Mouse (Mus musculus) stomach, postnatal 0 days (tissue): ENCODE measurements around the gene Papss2. TPM values are rescaled to one million over a fixed set of nuclear protein-coding genes. Genes with fewer than 3 reads are reported as not detected.

Experiments
- ATAC-seq: fragments of 200-750 bp; cut with Nextera tagmentation; 2 replicates; pipeline ENCODE4 v1.8.0; 2017; ENCODE audit not compliant: low FRiP score, low TSS enrichment
- DNase-seq: peaks from one replicate; pipeline ENCODE4 v3.0.0-alpha.2; 2016; ENCODE audit warnings: low spot score
- H3K27ac ChIP-seq: fragments of 300-500 bp; sonication (generic); replicated peaks from 2 replicates; pipeline ENCODE4 v1.5.1; 2014; ENCODE audit warnings: mild to moderate bottlenecking, control low read depth
- H3K27me3 ChIP-seq: fragments of 300-500 bp; sonication (generic); 2 replicates; pipeline ENCODE4 v1.6.1; 2014; ENCODE audit warnings: low read length; ENCODE audit not compliant: control insufficient read depth, insufficient read depth
- H3K36me3 ChIP-seq: fragments of 300-500 bp; sonication (generic); 2 replicates; pipeline ENCODE4 v1.6.1; 2014; ENCODE audit warnings: low read length, mixed read lengths; ENCODE audit not compliant: control insufficient read depth, insufficient read depth
- H3K4me1 ChIP-seq: fragments of 300-500 bp; sonication (generic); replicated peaks from 2 replicates; pipeline ENCODE4 v1.6.1; 2014; ENCODE audit warnings: antibody characterized with exemption; ENCODE audit not compliant: control insufficient read depth, insufficient read depth
- H3K4me2 ChIP-seq: fragments of 300-500 bp; sonication (generic); replicated peaks from 2 replicates; pipeline ENCODE4 v1.6.1; 2014; ENCODE audit warnings: low read depth, mild to moderate bottlenecking, control low read depth, moderate library complexity
- H3K4me3 ChIP-seq: fragments of 300-500 bp; sonication (generic); 2 replicates; pipeline ENCODE4 v1.5.1; 2014; ENCODE audit warnings: low read depth, low read length, control low read depth
- H3K9ac ChIP-seq: fragments of 300-500 bp; sonication (generic); 2 replicates; pipeline ENCODE4 v1.6.1; 2014; ENCODE audit warnings: mild to moderate bottlenecking, low read length, control low read depth, mixed read lengths
- H3K9me3 ChIP-seq: fragments of 300-500 bp; sonication (generic); 2 replicates; pipeline ENCODE4 v1.6.1; 2016; ENCODE audit warnings: low read length; ENCODE audit not compliant: control insufficient read depth
- CTCF ChIP-seq: IDR thresholded peaks from 2 replicates; pipeline ENCODE4 v1.5.1; 2016; ENCODE audit warnings: antibody characterized with exemption, low read depth, mild to moderate bottlenecking, moderate library complexity
- EP300 ChIP-seq: optimal IDR thresholded peaks from 2 replicates; pipeline ENCODE3; 2016; ENCODE audit warnings: antibody characterized with exemption
- WGBS: fragments of 180-500 bp; shearing (Covaris S2); extraction: QIAGEN DNeasy Blood & Tissue Kit; methylation state at CpG from one replicate; pipeline ENCODE4 v1.1.7; 2014; 5-methylcytosine and 5-hydroxymethylcytosine counted together
- polyA plus RNA-seq: library from polyadenylated mRNA; unstranded; fragments of >200 nt; fragmentation: Nextera tagmentation; extraction: Ambion mirVana; gene quantifications from 2 replicates; pipeline ENCODE4 v1.2.1, GENCODE M21; 2015

The Papss2 gene
- polyA plus RNA-seq, 1 experiment from 2014 or later, result 20.8 TPM

- Histone ChIP-seq H3K9me3 (no peaks in the 10 kb centered on the region), H3K4me3 (no peak overlapping the region), H3K27ac (no peak overlapping the region), H3K36me3 (no peaks in the 10 kb centered on the region), H3K9ac (no peak overlapping the region), H3K4me2 (no peak overlapping the region), H3K4me1 (no peaks in the 10 kb centered on the region), H3K27me3 (no peaks in the 10 kb centered on the region)
- 51% methylated on average over 13 of the region's 13 CpGs for WGBS
- no peak for TF ChIP-seq CTCF
- DNase-seq (no peak), ATAC-seq (no peak)
Measured at GRCm38 (mm10) chr19:32638276-32638903, 42.8 kb downstream of the Papss2 start.

GRCm38 (mm10) chr19:32641535-32641934 is 45.9 kb downstream of the Papss2 start:
- 91% methylated on average over 7 of the region's 7 CpGs for WGBS
- no peaks in the 10 kb centered on the region for H3K36me3 ChIP-seq
- H3K4me1 ChIP-seq, result no peaks in the 10 kb centered on the region
- no peak overlapping the region for H3K9ac ChIP-seq
- no peak overlapping the region for H3K27ac ChIP-seq
- DNase-seq (no peak), ATAC-seq (no peak)
- TF ChIP-seq CTCF (no peak), EP300 (no peak)
- no peak overlapping the region for H3K4me2 ChIP-seq
- H3K27me3 ChIP-seq, result no peaks in the 10 kb centered on the region
- H3K9me3 ChIP-seq, result no peaks in the 10 kb centered on the region
- H3K4me3 ChIP-seq, result no peak overlapping the region

DNA sequence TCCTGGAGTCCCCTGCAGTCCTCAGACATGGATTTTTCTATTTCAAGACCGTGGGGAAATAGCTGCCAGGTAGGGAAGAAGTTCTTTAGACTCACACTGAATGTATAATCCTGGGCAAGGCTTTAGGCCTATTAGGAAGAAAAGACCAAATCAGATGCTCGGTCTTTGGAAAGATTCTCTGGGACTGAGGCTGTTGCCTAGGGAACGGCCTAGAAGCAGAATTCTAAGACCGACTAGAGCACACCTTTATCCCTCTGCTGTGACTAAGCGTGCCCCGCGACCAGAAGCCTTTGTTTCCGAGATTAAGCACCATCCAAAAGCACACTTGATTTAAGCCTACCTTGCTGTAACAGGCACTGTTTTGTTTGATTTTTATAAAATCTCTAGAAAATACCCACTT is 46.4 kb downstream of the Papss2 start:
- H3K9ac ChIP-seq, result no peak overlapping the region
- H3K4me1 ChIP-seq, result no peaks in the 10 kb centered on the region
- H3K27ac ChIP-seq, result no peak overlapping the region
- ATAC-seq (no peak), DNase-seq (no peak)
- H3K9me3 ChIP-seq, result no peaks in the 10 kb centered on the region
- no peak overlapping the region for H3K4me2 ChIP-seq
- TF ChIP-seq EP300 (no peak), CTCF (no peak)
- 78% methylated on average over 8 of the region's 8 CpGs for WGBS
- no peak overlapping the region for H3K4me3 ChIP-seq
- H3K27me3 ChIP-seq, result no peaks in the 10 kb centered on the region
- H3K36me3 ChIP-seq, result no peaks in the 10 kb centered on the region

GRCm38 (mm10) chr19:32643642-32644041 is 48.1 kb downstream of the Papss2 start:
- no peaks in the 10 kb centered on the region for H3K36me3 ChIP-seq
- H3K9me3 ChIP-seq, result no peaks in the 10 kb centered on the region
- no peak overlapping the region for H3K27ac ChIP-seq
- no peak overlapping the region for H3K4me3 ChIP-seq
- no peaks in the 10 kb centered on the region for H3K27me3 ChIP-seq
- TF ChIP-seq EP300 (no peak), CTCF (no peak)
- ATAC-seq (no peak), DNase-seq (no peak)
- H3K4me2 ChIP-seq, result no peak overlapping the region
- H3K9ac ChIP-seq, result no peak overlapping the region
- H3K4me1 ChIP-seq, result no peaks in the 10 kb centered on the region
- WGBS, result 92% methylated on average over 3 of the region's 3 CpGs

GRCm38 (mm10) chr19:32645939-32646338 is 50.3 kb downstream of the Papss2 start:
- no peak overlapping the region for H3K9ac ChIP-seq
- no peaks in the 10 kb centered on the region for H3K27me3 ChIP-seq
- H3K27ac ChIP-seq, result no peak overlapping the region
- no peak overlapping the region for H3K4me2 ChIP-seq
- no peaks in the 10 kb centered on the region for H3K36me3 ChIP-seq
- TF ChIP-seq EP300 (no peak), CTCF (no peak)
- H3K4me3 ChIP-seq, result no peak overlapping the region
- ATAC-seq, result no peak
- no peaks in the 10 kb centered on the region for H3K9me3 ChIP-seq
- WGBS, result 74% methylated on average over 7 of the region's 7 CpGs
- H3K4me1 ChIP-seq, result no peaks in the 10 kb centered on the region
- DNase-seq, result no peak

DNA sequence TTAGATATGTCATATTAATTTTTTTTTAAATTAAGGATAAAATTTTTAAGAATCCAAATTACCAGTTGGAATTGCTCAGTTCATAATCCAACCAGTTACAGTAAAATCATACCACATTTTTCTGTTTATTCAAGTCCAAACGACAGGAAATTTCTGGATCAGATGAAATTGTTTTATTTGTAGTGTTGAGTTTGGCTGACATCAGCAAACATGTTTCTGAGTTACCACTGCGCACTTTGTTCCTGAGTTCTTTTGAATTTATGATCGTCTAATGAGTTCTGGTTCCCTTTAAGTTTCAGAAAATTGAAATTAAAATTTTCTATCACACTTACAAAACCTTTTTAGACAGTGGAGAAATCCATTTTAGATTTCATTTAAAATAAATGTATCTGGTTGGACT is 50.8 kb downstream of the Papss2 start:
- no peak overlapping the region for H3K9ac ChIP-seq
- TF ChIP-seq CTCF, result no peak
- TF ChIP-seq EP300, result no peak
- WGBS, result 82% methylated on average over 3 of the region's 3 CpGs
- no peaks in the 10 kb centered on the region for H3K36me3 ChIP-seq
- no peak for DNase-seq
- ATAC-seq, result no peak
- H3K4me1 ChIP-seq, result no peaks in the 10 kb centered on the region
- H3K4me3 ChIP-seq, result no peak overlapping the region
- H3K27me3 ChIP-seq, result no peaks in the 10 kb centered on the region
- no peaks in the 10 kb centered on the region for H3K9me3 ChIP-seq
- no peak overlapping the region for H3K4me2 ChIP-seq
- H3K27ac ChIP-seq, result no peak overlapping the region
